Mouse (Mus musculus) lung, postnatal 14 days (tissue): ENCODE measurements at regions not wholly inside any gene's neighbourhood (a gene's known extent, or its start where the extent isn't known, plus 50 kb on each side); places are given as distances from the start of the nearest gene placed in this dataset.
"Not testable (repeated sequence)": the region's sequence is repeated elsewhere in the genome, so short reads cannot be mapped to it uniquely, and the experiment has no call there.

Experiments
- DNase-seq: peaks from one replicate; pipeline ENCODE4 v3.0.0; 2021

- not testable (repeated sequence) for DNase-seq
These were observed 83.4 kb upstream of the Gm49339 start for GRCm38 (mm10) chr10:51397016-51397415.

GRCm38 (mm10) chr10:51405141-51405540, 75.3 kb upstream of the Gm49339 start:
- peak; percentile 54 for DNase-seq

GRCm38 (mm10) chr10:51412795-51413194, 67.6 kb upstream of the Gm49339 start:
- no peak for DNase-seq

- DNase-seq, result no peak
These were observed 65.9 kb upstream of the Gm49339 start for GRCm38 (mm10) chr10:51414512-51414911.

GRCm38 (mm10) chr10:51416723-51417122, 63.7 kb upstream of the Gm49339 start:
- DNase-seq, result no peak

GRCm38 (mm10) chr10:51417221-51417911, 63.0 kb upstream of the Gm49339 start:
- no peak for DNase-seq

GRCm38 (mm10) chr10:51418550-51418949, 61.9 kb upstream of the Gm49339 start:
- no peak for DNase-seq

- DNase-seq, result no peak
These were observed 57.9 kb upstream of the Gm49339 start for GRCm38 (mm10) chr10:51422501-51422900.
